Mouse (Mus musculus): ENCODE data around the gene Gna13.
A peak's percentile ranks its signal among the peaks of the same experiment; 100 is the strongest.
"Not testable (repeated sequence)": the region's sequence is repeated elsewhere in the genome, so short reads cannot be mapped to it uniquely, and the experiment has no call there.

Gene Gna13

DNA sequence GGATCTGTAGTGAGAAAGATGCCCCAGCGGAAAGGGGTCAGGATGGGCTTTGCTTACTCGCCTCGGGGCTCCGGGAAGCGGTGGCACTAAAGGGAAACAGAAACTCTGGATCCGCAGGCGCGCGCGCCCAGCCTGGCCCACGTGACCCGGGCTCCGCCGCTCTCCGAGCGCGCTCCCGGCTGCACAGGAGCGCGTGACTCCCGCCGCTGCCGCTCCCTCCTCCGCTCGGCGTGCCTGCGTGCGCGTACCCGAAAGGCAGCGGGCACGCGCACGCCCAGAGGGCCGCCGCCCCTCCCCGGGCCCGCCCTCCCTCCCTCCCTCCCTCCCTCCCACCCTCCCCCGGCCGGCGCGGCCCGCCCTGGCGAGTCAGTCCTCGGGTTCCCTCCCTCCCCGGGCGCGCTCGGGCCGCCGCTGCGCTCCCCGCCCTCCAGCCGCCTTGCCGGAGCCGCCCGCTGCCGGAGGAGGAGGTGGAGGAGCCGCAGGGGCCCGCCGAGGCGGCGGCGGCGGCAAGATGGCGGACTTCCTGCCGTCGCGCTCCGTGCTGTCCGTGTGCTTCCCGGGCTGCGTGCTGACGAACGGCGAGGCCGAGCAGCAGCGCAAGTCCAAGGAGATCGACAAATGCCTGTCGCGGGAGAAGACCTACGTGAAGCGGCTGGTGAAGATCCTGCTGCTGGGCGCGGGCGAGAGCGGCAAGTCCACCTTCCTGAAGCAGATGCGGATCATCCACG is at the start of gene Gna13:
Gene Gna13 (plus strand): TSS at position 369 of the 728 bp plus-strand sequence.
- peak; percentile 84 for DNase-seq (ENCODE audit: low read depth, low spot score)

DNA sequence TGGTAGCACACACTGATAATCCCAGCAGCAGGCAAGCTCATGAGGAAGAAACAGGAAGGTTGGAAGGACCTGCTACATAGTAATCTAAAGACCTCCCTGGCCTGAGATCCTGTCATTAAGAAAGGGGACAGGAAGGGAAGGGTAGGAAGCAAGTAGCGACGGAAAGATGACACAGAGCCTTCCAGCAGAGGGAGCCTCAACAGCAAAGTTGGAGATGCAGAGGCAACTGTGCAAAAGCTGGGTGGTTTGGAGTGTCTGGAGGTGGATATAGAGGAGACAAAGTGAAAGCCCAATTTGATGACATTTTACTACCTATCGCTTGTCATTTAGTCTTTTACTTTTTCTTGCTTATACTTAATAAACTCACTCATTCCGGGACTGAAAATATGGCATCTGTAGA is 45.7 kb upstream of the Gna13 start:
- no peak for DNase-seq (ENCODE audit: low read depth, low spot score)

DNA sequence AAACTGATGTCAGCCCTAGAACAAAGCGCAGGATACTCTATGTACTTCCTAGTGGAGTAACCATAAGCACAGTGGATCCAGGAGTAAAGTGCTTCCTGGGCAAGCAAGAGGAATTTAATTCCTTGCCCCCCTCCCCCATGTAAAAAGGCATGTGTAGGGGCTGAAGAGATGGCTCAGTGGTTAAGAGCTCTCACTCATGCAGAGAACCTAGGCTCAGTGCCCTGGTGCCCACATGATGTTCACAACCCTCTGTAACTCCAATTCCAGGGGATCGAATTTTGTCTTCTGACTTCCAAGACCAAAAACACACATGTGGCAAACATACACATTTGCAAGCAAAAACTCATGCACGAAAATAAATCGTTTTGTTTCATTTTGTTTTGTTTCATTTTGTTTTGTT is 43.2 kb upstream of the Gna13 start:
- no peak for DNase-seq (ENCODE audit: low read depth, low spot score)

DNA sequence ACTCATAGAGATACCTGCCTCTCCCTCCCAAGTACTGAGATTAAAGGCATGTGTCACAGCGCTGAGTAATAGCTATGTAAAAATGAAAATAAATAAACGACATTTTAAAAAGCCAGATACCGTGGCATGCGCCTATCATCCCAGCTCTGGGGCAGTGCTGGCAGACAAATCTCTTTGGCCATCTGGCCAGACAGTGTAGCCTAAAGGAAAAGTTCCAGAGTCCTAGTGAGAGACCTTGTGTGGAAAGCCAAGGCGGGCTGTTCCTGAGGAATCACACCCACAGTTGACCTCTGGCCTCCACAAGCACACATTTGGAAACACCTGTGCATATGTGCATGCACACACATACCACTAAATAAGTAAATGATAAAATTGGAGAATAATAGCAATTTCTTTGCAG is 42.7 kb upstream of the Gna13 start:
- no peak for DNase-seq (ENCODE audit: low read depth, low spot score)

DNA sequence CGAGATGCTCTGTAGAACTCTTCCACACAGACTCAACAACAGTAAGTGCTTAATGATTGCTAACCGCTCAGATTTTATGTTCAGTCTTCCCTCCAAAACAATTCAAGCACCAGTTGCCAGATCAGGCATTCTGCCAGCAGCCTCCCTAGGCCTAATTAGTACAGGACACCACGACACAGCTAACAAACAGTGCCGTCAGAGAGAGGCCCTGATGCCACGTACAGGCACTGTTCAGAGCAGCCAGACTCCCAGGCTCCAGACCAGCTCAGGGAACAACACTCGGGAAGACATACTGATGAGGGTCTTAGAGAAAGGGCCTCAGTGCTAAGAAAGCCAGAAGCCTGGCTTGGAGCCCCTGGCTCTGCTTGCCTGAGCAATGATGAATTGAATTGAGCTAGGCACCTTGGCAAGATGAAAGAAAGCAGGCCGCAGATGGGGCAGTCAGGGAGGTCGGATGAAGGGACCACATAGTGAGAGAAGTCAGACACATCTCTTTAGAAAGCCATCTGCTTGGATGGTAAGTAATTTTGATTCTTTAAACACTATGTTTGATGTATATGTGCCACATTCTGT is 42.2 kb upstream of the Gna13 start:
- DNase-seq (ENCODE audit: low read depth, low spot score) = no peak

DNA sequence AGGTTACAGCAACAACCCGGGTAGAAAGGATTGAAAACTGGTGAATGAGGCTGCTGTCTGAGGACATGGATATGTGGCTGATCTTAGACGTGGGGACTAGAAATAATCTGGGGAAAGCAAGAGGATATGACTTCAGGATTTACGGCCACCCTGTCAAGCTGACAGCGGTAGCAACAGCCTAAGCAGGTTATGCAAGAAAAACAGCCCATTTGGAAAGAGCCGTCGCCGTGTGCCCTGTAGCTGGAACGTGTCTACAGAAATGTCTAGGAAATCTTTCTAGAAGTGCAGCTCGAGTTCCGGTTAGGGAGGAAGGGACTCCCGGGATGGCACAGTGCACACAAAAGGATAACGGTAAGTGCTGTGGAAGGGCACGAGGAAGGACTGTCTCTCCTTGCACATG is 36.4 kb upstream of the Gna13 start:
- DNase-seq (ENCODE audit: low read depth, low spot score) = no peak

DNA sequence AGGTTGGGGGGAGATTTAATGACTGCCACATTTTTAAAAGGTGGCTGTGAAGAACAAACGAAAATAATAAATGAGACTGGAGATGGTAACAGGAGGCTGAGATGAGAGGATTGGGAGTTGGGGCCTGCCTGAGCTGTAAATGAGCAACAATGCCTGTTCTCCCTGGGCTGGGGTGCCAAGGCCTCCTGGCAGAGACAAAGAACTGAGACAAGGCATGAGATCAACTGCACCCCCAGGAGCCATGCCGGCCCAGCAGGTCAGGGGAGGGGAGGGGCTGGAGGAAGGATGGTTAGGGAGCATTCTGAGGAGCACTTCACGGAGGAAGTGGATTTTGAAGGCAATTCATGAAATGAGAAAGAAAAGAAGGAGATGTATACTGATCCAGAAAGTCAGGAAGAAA is 35.2 kb upstream of the Gna13 start:
- no peak for DNase-seq (ENCODE audit: low read depth, low spot score)

DNA sequence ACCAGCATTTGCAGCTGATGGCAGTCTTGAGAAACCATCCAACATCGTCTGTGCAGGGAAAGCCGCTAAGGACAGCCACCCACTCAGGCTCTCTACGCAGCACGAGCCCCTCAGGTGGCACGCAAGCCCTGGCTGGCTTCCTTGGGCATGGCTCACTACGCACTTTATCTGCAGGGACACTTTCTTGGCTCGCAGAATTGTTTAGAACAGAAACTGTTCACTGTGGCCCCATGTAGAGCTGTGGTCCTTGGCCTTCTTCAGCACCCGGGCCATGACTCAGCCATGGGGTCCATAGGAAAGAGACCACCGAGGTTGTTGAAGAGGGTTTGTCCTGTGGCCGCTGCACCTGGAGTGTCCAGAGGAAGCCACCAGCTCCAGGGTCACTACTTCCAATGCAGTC is 34.7 kb upstream of the Gna13 start:
- DNase-seq (ENCODE audit: low read depth, low spot score) = no peak

DNA sequence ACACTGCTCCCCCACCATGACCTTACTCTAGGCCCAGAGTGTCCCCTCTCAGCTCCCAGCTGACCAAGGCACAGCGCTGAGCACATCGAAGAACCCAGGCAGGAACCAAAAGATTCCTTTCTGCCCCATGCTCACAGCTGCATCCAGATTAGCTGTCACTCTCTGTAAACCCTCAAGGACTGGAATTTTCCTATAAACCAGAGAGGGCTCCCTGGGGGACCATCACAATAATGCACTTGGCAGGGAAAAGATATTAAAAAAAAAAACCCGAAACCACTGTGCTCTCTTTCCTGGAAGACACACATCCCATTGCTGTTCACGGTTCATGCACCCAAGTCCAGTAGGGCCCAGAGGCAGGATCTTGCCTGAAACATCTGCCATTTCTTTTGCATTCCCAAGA is 33.3 kb upstream of the Gna13 start:
- no peak for DNase-seq (ENCODE audit: low read depth, low spot score)

DNA sequence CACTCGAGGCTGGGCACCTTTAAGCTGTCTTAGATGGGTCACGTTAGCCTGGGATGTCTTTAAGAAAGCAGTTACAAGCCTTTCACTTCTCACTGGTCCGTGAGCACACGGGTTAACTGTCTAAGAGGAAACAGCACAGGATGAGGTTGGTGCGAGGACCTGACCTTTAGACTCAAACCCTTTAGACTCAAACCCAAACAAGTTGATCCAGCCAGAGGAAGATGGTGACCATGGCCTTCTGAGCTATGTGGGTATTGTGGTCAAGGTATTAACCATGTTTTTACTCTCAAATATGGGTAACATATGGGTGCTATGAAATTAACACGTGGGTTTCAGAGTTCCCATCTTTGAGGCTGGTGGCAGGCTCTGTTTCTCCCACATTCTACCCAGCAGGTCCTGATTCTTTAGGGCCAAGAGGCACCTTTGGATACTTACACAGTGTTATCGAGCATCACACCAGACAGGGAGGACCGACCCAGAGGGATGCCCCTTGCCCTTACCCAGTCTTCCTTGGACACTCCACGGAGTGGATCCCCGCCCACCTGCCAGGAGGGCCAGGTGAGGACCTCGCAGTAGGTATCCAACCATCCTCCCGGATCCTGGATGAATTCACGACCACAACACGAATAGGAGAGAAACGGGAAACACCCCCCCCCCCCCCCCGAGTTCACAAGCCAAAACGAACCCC is 31.8 kb upstream of the Gna13 start:
- DNase-seq (ENCODE audit: low read depth, low spot score) = no peak

DNA sequence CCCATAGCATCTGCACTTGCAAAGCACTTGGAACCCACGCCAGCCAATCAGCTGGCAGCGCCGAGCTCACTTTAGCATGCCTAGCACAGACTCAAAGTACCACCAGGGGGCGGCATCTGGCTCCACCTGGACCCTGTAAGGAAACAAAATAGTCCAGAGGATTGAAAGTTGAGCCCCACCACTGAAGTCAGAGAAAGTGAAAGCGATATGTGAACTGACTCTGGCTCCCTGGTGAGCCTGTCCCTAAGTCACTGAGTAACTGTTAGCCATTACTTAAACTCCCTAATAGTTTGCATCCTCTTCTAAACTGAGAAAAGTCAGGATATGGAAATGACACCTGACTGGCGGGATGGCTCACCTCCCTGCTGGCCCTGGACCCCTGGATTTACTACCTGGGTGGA is 31.2 kb upstream of the Gna13 start:
- DNase-seq (ENCODE audit: low read depth, low spot score) = peak; percentile 71

DNA sequence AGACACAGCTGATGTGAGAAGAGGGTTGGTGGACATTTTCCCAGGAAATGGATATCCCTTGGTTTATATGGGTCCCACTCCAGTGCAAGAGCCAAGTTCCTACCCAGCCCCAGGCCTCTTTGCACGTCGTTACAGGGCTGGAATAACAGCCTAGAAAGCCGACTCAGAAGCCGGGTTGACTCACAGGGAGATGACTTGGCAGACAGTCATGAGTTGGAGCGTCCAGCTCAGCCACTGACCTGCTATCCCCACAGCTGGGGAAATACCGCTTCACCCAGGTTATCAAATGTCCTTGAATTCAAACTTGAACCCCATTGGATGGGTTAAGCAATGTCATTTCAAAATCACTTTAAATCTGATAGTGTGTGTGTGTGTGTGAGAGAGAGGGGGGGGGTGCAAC is 29.9 kb upstream of the Gna13 start:
- DNase-seq (ENCODE audit: low read depth, low spot score) = no peak

DNA sequence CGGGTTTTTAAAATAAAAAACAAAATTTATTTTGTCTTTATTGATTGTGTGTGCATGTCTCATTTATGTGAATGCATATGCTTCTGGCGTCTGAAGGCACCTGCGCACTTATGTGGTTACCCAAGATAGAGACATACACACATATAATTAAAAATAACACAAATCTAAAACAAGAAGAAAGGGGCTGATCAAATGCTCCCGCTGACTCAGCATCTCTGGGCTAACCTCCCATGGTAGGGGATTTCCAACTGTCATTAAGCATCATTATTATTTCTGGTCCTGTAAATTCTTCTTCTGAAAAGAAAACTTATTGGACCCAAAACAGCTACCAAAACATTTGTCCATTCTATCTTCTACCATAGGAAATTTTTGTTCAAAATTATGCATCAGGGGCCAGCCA is 27.9 kb upstream of the Gna13 start:
- no peak for DNase-seq (ENCODE audit: low read depth, low spot score)

DNA sequence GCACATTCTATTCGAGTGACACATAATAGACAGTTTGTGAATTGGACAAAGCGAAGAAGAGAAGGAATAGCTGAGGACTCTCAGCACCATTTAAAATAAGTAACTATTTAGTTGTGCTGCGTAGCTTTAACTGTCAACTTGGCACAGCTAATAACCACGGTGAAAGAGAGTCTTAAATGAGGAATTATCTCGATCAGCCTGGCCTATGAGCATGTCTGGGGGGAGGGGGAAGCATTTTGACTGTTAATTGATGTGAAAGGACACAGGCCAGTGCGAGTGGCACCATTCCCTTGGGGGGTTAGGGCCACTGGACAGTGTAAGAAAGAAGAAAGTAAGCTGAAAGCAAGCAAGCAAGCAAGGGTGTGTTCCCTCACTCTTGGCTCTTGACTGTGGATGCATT is 26.7 kb upstream of the Gna13 start:
- no peak for DNase-seq (ENCODE audit: low read depth, low spot score)

DNA sequence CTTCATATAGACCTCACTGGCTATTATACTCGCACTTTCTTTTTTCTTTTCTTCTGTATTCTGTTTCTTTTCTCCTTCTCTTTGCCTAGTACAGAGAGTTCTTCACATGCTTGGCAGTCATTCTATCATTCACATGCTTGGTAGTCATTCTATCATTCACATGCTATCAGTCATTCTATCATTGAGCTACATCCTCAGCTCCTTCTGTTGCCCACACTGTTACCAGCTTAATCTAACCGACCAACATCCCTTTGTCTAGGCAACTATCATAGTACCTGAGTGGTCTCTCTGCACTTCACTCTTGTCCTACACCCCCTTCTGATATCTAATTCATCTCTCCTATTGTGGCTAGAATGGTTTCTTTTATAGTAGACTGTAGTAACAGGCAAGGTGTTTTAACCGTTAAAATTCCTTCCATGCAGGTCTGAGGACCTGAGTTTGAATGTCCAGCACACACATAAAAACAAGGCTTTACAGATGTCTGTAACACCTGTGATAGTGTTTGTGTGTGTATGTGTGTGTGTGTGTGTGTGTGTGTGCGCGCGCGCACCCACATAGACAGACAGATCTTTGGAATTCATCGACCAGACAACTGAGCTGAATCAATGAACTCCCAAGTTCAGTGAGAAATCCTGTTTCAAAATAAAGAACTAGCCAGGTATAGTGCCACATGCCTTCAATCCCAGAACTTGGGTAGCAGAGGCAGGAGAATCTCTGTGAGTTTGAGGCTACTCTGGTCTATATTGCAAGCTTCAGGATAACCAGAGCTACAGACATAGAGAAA is 23.3 kb upstream of the Gna13 start:
- no peak for DNase-seq (ENCODE audit: low read depth, low spot score)

DNA sequence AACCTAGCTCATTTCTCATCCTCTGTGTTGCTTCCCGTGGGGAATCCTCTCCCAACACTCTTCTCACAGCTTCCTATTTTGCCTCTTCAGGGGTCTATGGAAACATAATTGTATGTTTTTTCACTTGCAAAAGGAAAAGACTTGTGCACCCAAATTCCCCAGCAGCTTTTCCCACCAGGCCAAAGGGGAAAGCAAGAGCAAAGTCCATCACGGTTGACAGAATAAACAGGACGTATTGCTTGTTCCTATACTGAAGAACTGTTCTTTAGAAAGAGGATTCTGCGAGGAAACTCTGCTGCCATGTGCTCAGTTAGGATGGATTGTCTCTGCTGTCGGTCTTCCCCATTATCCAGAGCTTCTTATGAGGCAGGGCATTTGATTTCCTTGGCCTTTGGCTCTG is 22.1 kb upstream of the Gna13 start:
- DNase-seq (ENCODE audit: low read depth, low spot score) = no peak

DNA sequence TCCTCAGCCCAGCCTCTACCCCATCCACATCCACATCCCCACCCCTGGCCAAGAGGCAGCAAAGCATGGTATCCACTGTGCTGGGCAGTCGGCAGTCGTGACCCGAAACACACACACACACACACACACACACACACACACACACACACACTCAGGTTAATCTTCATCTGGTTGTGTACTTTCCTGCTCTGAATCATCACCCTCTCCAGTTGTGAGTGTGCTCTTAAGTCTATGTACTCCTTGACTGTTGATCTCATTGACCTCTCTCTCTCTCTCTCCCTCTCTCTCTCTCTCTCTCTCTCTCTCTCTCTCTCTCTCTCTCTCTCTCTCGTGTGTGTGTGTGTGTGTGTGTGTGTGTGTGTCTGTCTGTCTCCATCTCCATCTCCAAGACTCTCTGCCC is 20.0 kb upstream of the Gna13 start:
- not testable (repeated sequence) for DNase-seq (ENCODE audit: low read depth, low spot score)

DNA sequence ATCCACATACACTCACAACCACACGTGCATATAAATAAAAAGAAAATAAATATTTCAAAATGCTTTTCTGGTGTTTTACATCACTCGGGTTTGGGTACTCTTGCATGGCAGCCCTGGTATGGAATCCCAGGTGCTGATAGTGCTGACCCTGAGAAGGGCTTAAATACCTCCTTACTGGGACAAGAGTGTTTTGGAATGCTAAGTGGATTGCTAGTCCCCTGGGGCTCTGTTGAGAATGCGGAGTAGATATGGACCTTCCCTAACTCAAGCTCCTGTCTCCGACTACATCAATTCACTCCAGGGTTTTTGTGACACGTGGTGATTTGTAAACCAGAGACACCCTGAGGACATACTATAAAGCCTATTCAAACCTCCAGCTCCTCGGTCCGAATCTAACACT is 19.1 kb upstream of the Gna13 start:
- DNase-seq (ENCODE audit: low read depth, low spot score) = no peak

DNA sequence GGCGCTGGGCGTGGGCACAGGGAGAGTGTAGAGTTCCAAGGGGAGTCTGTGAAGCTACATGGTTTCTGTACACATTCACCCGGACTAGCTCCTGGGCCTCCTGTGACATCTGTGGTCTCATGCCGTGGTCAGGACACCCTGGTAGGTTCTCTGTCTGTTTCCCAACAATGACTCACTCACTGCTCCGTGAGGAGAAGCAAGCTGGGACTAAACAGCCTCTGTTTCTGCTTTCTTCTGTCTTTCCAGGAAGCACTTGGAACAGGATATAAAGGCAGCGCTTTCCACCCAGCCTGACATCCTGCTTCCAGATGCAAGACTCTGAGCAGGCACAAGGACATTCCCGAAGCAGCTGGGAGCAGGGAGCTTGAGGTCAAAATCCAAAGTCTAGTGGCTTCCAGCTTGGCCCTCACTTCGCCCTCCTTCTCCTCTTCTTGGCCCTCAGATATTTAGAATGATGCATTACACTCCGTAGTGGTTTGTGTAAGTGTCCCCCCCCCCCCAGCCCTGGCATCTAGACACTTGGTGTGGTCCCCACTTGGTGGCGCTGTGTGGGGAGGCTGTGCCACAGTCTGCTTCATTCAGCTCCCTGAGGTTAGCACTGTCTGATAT is 18.5 kb upstream of the Gna13 start:
- DNase-seq (ENCODE audit: low read depth, low spot score) = no peak

DNA sequence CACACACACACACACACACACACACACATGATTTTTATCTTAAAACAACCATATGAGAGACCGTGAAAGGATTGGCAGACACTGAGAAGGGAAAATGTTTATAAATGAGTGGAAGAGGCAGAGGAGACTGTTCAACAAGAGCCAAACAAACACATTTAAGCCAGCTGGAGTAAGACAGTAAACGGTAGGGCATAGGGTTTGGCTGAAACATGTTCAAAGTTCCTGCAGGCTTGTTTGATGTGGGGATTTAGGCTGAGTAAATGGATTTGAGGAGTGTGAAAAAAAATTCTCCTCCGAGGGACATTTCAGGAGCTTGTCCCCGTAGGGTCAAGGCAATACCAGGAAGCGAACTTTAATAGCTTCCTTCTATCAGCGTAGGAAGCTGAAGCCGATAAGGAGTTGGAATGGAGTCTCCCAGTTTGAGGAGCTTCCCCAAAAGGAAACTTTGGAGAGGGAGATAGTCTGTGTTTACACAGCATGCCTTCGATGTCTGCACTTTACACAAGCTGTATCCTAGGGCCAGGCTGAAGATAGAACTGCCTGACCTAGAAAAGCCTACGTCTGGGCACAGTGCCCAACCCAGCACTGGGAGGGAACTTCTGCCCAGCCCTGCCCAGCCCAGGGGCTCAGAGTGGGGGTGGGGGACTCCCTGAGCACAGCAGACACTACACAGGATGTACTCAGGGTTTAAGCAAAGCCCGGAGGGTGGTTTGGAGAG is 15.2 kb upstream of the Gna13 start:
- DNase-seq (ENCODE audit: low read depth, low spot score) = no peak

DNA sequence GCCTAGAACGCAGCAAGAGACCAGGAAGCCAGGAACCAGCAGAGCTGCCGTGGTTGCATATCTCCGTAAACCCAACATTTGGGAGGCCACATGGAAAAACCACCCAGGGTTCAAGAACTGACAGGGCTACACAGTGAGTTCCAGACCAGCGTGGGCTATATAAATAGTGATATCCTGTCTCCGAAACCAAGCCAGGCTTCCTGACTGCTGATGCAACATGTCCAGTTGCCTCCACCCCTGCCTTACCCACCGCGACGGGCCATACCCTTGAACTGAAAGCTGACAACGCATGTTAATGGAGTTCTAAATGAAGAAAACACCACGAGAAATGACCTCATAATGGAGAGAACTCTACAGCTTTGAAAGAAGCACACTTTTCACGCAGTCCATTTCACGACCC is 14.2 kb upstream of the Gna13 start:
- no peak for DNase-seq (ENCODE audit: low read depth, low spot score)
